Mouse (Mus musculus): ENCODE results near the gene Col27a1. TPM values are rescaled to one million over a fixed set of nuclear protein-coding genes. Genes with fewer than 3 reads are reported as not detected.

Col27a1 gene
- polyA plus RNA-seq, 2 experiments = 1.2 to 3.8 TPM

- WGBS (ENCODE audit: insufficient replicate concordance) = 86% methylated on average over 1 of the region's 1 CpGs
- no peak overlapping the region for H3K4me2 ChIP-seq (ENCODE audit: low read depth)
- H3K27ac ChIP-seq = peak overlapping the region; percentile 94
- H3K4me1 ChIP-seq (replicated peaks; ENCODE audit: control insufficient read depth in 2 of 2, insufficient read depth in 2 of 2, low read length in 1 of 2) = peaks cover 38 to 41% of the 10 kb centered on the region in 2 experiments
- H3K36me3 ChIP-seq (replicated peaks; ENCODE audit: control insufficient read depth, insufficient read depth, low read depth) = no peaks in the 10 kb centered on the region; the same call in 1 of the 2 replicates
- TF ChIP-seq CTCF (IDR thresholded peaks at IDR 0.05; ENCODE audit: low read depth) (no peak), EP300 (IDR thresholded peaks at IDR 0.05; ENCODE audit: low read depth) (no peak)
- peak overlapping the region; percentile 10 for H3K9ac ChIP-seq (replicated peaks)
- ATAC-seq (ENCODE audit: insufficient read depth) = no peak
- no peaks in the 10 kb centered on the region for H3K9me3 ChIP-seq (ENCODE audit: control insufficient read depth, low read length)
- no peak overlapping the region for H3K4me3 ChIP-seq (ENCODE audit: insufficient read depth in 1 of 2, low read depth in 2 of 2, low read length in 2 of 2)
- no peak for DNase-seq (ENCODE audit: low read depth in 3 of 3, low spot score in 3 of 3)
- H3K27me3 ChIP-seq (ENCODE audit: control insufficient read depth, insufficient read depth, low read length) = no peaks in the 10 kb centered on the region
Measured at GRCm38 (mm10) chr4:63375367-63375766, 161.6 kb downstream of the Col27a1 start.

GRCm38 (mm10) chr4:63377483-63377882 lies 163.7 kb downstream of the Col27a1 start:
- H3K4me2 ChIP-seq (ENCODE audit: low read depth) = no peak overlapping the region
- no peak for ATAC-seq (ENCODE audit: insufficient read depth)
- H3K4me1 ChIP-seq (replicated peaks; ENCODE audit: control insufficient read depth in 2 of 2, insufficient read depth in 2 of 2, low read length in 1 of 2) = peaks cover 40% of the 10 kb centered on the region in 2 experiments

GRCm38 (mm10) chr4:63382676-63383369 lies 169.0 kb downstream of the Col27a1 start:
- no peak overlapping the region for H3K4me3 ChIP-seq (ENCODE audit: insufficient read depth in 1 of 2, low read depth in 2 of 2, low read length in 2 of 2)
- WGBS (ENCODE audit: insufficient replicate concordance) = 28% methylated on average over 4 of the region's 4 CpGs
- peak overlapping the region; percentile 81 for H3K27ac ChIP-seq
- peak; percentile 91 for TF ChIP-seq EP300 (IDR thresholded peaks at IDR 0.05; ENCODE audit: low read depth)
- TF ChIP-seq CTCF (IDR thresholded peaks at IDR 0.05; ENCODE audit: low read depth) = no peak
- peak in 2 of 3 experiments; percentile 59 to 64 for DNase-seq (ENCODE audit: low read depth in 3 of 3, low spot score in 3 of 3)
- peak overlapping the region; percentile 56 for H3K4me2 ChIP-seq (ENCODE audit: low read depth)
- peak overlapping the region; percentile 52 for H3K9ac ChIP-seq (replicated peaks)
- H3K4me1 ChIP-seq (replicated peaks; ENCODE audit: control insufficient read depth in 2 of 2, insufficient read depth in 2 of 2, low read length in 1 of 2) = peaks cover 25 to 37% of the 10 kb centered on the region in 2 experiments
- H3K36me3 ChIP-seq (replicated peaks; ENCODE audit: control insufficient read depth, insufficient read depth, low read depth) = peaks cover 6% of the 10 kb centered on the region; the same call in 1 of the 2 replicates
- H3K27me3 ChIP-seq (ENCODE audit: control insufficient read depth, insufficient read depth, low read length) = no peaks in the 10 kb centered on the region
- H3K9me3 ChIP-seq (ENCODE audit: control insufficient read depth, low read length) = no peaks in the 10 kb centered on the region
- ATAC-seq (ENCODE audit: insufficient read depth) = peak; percentile 84

More at GRCm38 (mm10) chr4:63377483-63377882, 163.7 kb downstream of the Col27a1 start:
- H3K9me3 ChIP-seq (ENCODE audit: control insufficient read depth, low read length) = no peaks in the 10 kb centered on the region
- no peak overlapping the region for H3K27ac ChIP-seq
- no peaks in the 10 kb centered on the region for H3K27me3 ChIP-seq (ENCODE audit: control insufficient read depth, insufficient read depth, low read length)
- H3K9ac ChIP-seq (replicated peaks) = no peak overlapping the region
- peaks cover 6% of the 10 kb centered on the region; the same call in 1 of the 2 replicates for H3K36me3 ChIP-seq (replicated peaks; ENCODE audit: control insufficient read depth, insufficient read depth, low read depth)
- TF ChIP-seq CTCF (IDR thresholded peaks at IDR 0.05; ENCODE audit: low read depth) (peak; percentile 64), EP300 (IDR thresholded peaks at IDR 0.05; ENCODE audit: low read depth) (no peak)
- H3K4me3 ChIP-seq (ENCODE audit: insufficient read depth in 1 of 2, low read depth in 2 of 2, low read length in 2 of 2) = no peak overlapping the region
- DNase-seq (ENCODE audit: low read depth in 3 of 3, low spot score in 3 of 3) = no peak
- 67% methylated on average over 7 of the region's 7 CpGs for WGBS (ENCODE audit: insufficient replicate concordance)

- ATAC-seq (ENCODE audit: insufficient read depth) = peak; percentile 39; the same call in 1 of the 2 replicates
- no peaks in the 10 kb centered on the region for H3K9me3 ChIP-seq (ENCODE audit: control insufficient read depth, low read length)
- no peak for TF ChIP-seq CTCF (IDR thresholded peaks at IDR 0.05; ENCODE audit: low read depth)
- TF ChIP-seq EP300 (IDR thresholded peaks at IDR 0.05; ENCODE audit: low read depth) = no peak
- H3K4me1 ChIP-seq (replicated peaks; ENCODE audit: control insufficient read depth in 2 of 2, insufficient read depth in 2 of 2, low read length in 1 of 2) = peaks cover 25 to 37% of the 10 kb centered on the region in 2 experiments
- no peaks in the 10 kb centered on the region for H3K27me3 ChIP-seq (ENCODE audit: control insufficient read depth, insufficient read depth, low read length)
- H3K4me2 ChIP-seq (ENCODE audit: low read depth) = peak overlapping the region; percentile 56
- H3K9ac ChIP-seq (replicated peaks) = peak overlapping the region; percentile 52; the same call in 1 of the 2 replicates
- no peak overlapping the region for H3K4me3 ChIP-seq (ENCODE audit: insufficient read depth in 1 of 2, low read depth in 2 of 2, low read length in 2 of 2)
- DNase-seq (ENCODE audit: low read depth in 3 of 3, low spot score in 3 of 3) = no peak
- 53% methylated on average over 12 of the region's 12 CpGs for WGBS (ENCODE audit: insufficient replicate concordance)
- peak overlapping the region; percentile 81 for H3K27ac ChIP-seq
- peaks cover 6% of the 10 kb centered on the region; the same call in 1 of the 2 replicates for H3K36me3 ChIP-seq (replicated peaks; ENCODE audit: control insufficient read depth, insufficient read depth, low read depth)
Measured at GRCm38 (mm10) chr4:63383474-63383873, 169.7 kb downstream of the Col27a1 start.

GRCm38 (mm10) chr4:63384262-63384661 lies 170.5 kb downstream of the Col27a1 start:
- Histone ChIP-seq H3K27ac (peak overlapping the region; percentile 81), H3K36me3 (replicated peaks; ENCODE audit: control insufficient read depth, insufficient read depth, low read depth) (peaks cover 6% of the 10 kb centered on the region; the same call in 1 of the 2 replicates), H3K27me3 (ENCODE audit: control insufficient read depth, insufficient read depth, low read length) (no peaks in the 10 kb centered on the region), H3K4me3 (ENCODE audit: insufficient read depth in 1 of 2, low read depth in 2 of 2, low read length in 2 of 2) (no peak overlapping the region), H3K4me2 (ENCODE audit: low read depth) (no peak overlapping the region), H3K4me1 (replicated peaks; ENCODE audit: control insufficient read depth in 2 of 2, insufficient read depth in 2 of 2, low read length in 1 of 2) (peaks cover 29 to 40% of the 10 kb centered on the region in 2 experiments), H3K9me3 (ENCODE audit: control insufficient read depth, low read length) (no peaks in the 10 kb centered on the region), H3K9ac (replicated peaks) (no peak overlapping the region)
- no peak for DNase-seq (ENCODE audit: low read depth in 3 of 3, low spot score in 3 of 3)
- 63% methylated on average over 4 of the region's 4 CpGs for WGBS (ENCODE audit: insufficient replicate concordance)
- TF ChIP-seq CTCF (IDR thresholded peaks at IDR 0.05; ENCODE audit: low read depth) = no peak
- no peak for TF ChIP-seq EP300 (IDR thresholded peaks at IDR 0.05; ENCODE audit: low read depth)
- peak; percentile 57 for ATAC-seq (ENCODE audit: insufficient read depth)

MicroRNAs within 50 kb of the gene (microRNA counts, 519-probe panel; counts per million panel counts)
- 69.9 counts per million for microRNA mmu-miR-455

Small RNA genes lying within 50 kb of the gene (microRNA-seq; reads per million reads assigned to microRNA genes)
- 1,231 reads per million, percentile 75 among the genes with 10 or more reads in this experiment for gene Mir455

Other genes with a start within 250 kb of the Col27a1 start
- gene Zfp618, start 248.4 kb upstream of the Col27a1 start, polyA plus RNA-seq (2012; rRNA removed) = 1.5 TPM in 2 replicates
- 1.5 and 2.9 TPM in 2 replicates for gene Zfp618, start 248.4 kb upstream of the Col27a1 start, polyA plus RNA-seq (2014; fragmentation: Nextera tagmentation; extraction: Ambion mirVana)
- gene Ambp, start 59.2 kb upstream of the Col27a1 start, polyA plus RNA-seq (2012; rRNA removed) = 580 and 780 TPM in 2 replicates
- gene Ambp, start 59.2 kb upstream of the Col27a1 start, polyA plus RNA-seq (2014; fragmentation: Nextera tagmentation; extraction: Ambion mirVana) = 691 and 797 TPM in 2 replicates
- 5.7 and 6.1 TPM in 2 replicates for gene Kif12, start 41.9 kb upstream of the Col27a1 start, polyA plus RNA-seq (2012; rRNA removed)
- gene Kif12, start 41.9 kb upstream of the Col27a1 start, polyA plus RNA-seq (2014; fragmentation: Nextera tagmentation; extraction: Ambion mirVana) = 3.8 TPM in 2 replicates
- gene Orm1, start 130.6 kb downstream of the Col27a1 start, polyA plus RNA-seq (2012; rRNA removed) = not detected in 2 replicates
- gene Orm1, start 130.6 kb downstream of the Col27a1 start, polyA plus RNA-seq (2014; fragmentation: Nextera tagmentation; extraction: Ambion mirVana) = not detected in 2 replicates
- not detected in 2 replicates for gene Orm3, start 142.2 kb downstream of the Col27a1 start, polyA plus RNA-seq (2012; rRNA removed)
- gene Orm3, start 142.2 kb downstream of the Col27a1 start, polyA plus RNA-seq (2014; fragmentation: Nextera tagmentation; extraction: Ambion mirVana) = not detected in 2 replicates
- not detected in 2 replicates for gene Orm2, start 148.4 kb downstream of the Col27a1 start, polyA plus RNA-seq (2012; rRNA removed)
- gene Orm2, start 148.4 kb downstream of the Col27a1 start, polyA plus RNA-seq (2014; fragmentation: Nextera tagmentation; extraction: Ambion mirVana) = not detected in 2 replicates
- 2.2 TPM in 2 replicates for gene Akna, start 189.3 kb downstream of the Col27a1 start, polyA plus RNA-seq (2012; rRNA removed)
- 2.4 and 2.8 TPM in 2 replicates for gene Akna, start 189.3 kb downstream of the Col27a1 start, polyA plus RNA-seq (2014; fragmentation: Nextera tagmentation; extraction: Ambion mirVana)

Measured in liver, embryonic 14.5 days (tissue).